Mouse (Mus musculus) liver, embryonic 13.5 days (tissue): ENCODE results near the gene Cux2. TPM values are rescaled to one million over a fixed set of nuclear protein-coding genes. Genes with fewer than 3 reads are reported as not detected.
A peak's percentile ranks its signal among the peaks of the same experiment; 100 is the strongest.

Source experiments
- ATAC-seq: fragments of 200-750 bp; cut with Nextera tagmentation; 2 replicates; pipeline ENCODE4 v1.8.0; 2017; ENCODE audit warnings: low read depth, mild to moderate bottlenecking, moderate number of reproducible peaks, moderate library complexity
- DNase-seq: peaks from one replicate; pipeline ENCODE4 v3.0.0; 2022
- H3K27ac ChIP-seq: fragments of 300-500 bp; sonication (generic); 2 replicates; pipeline ENCODE4 v1.5.1; 2015; ENCODE audit warnings: moderate library complexity, mild to moderate bottlenecking, inconsistent platforms
- H3K27me3 ChIP-seq: fragments of 300-500 bp; sonication (generic); 2 replicates; pipeline ENCODE4 v1.6.1; 2015; ENCODE audit warnings: mild to moderate bottlenecking, inconsistent platforms
- H3K36me3 ChIP-seq: fragments of 300-500 bp; sonication (generic); 2 replicates; pipeline ENCODE4 v1.6.1; 2015; ENCODE audit warnings: mild to moderate bottlenecking, inconsistent platforms
- H3K4me1 ChIP-seq: fragments of 300-500 bp; sonication (generic); replicated peaks from 2 replicates; pipeline ENCODE4 v1.6.1; 2015; ENCODE audit warnings: inconsistent platforms
- H3K4me2 ChIP-seq: fragments of 300-500 bp; sonication (generic); 2 replicates; pipeline ENCODE4 v1.6.1; 2015; ENCODE audit warnings: inconsistent platforms, mild to moderate bottlenecking, moderate library complexity
- H3K4me3 ChIP-seq: fragments of 300-500 bp; sonication (generic); replicated peaks from 2 replicates; pipeline ENCODE4 v1.5.1; 2015; ENCODE audit warnings: mild to moderate bottlenecking, inconsistent platforms
- H3K9ac ChIP-seq: fragments of 300-500 bp; sonication (generic); 2 replicates; pipeline ENCODE4 v1.6.1; 2015; ENCODE audit warnings: mild to moderate bottlenecking, inconsistent platforms
- H3K9me3 ChIP-seq: fragments of 300-500 bp; sonication (generic); replicated peaks from 2 replicates; pipeline ENCODE4 v1.6.1; 2016; ENCODE audit warnings: inconsistent platforms
- WGBS: fragments of 180-500 bp; shearing (Covaris S2); methylation state at CpG from one replicate; pipeline ENCODE4 v1.1.7; 2015; ENCODE audit not compliant: insufficient replicate concordance; 5-methylcytosine and 5-hydroxymethylcytosine counted together
- polyA plus RNA-seq: library from polyadenylated mRNA; unstranded; fragments of >200 nt; fragmentation: Nextera tagmentation; extraction: Ambion mirVana; gene quantifications from 2 replicates; pipeline ENCODE4 v1.2.1, GENCODE M21; 2015

Cux2 gene
- polyA plus RNA-seq, 1 experiment from 2014 or later = 0.59 TPM

DNA sequence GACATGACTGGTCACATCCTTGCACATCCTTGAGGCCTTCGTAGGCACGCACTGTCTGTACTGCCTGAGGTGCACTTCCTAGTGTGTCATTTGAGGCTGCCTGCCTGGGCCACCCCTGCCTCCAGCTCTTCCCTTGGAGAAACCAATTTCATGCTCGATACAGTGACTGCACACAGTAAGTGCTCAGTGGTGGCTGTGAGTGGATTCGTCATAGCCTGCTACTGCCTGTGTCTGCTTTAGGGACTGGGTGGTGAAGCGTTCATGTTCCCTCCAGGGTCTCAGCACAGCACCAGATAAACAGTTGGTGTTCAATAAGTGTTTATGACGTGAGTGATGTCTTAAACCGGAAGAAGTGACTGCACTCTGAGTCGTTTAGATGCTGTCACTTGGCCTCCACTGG lies 166.5 kb downstream of the Cux2 start:
- Histone ChIP-seq H3K4me1 (no peaks in the 10 kb centered on the region; the same call in 1 of the 2 replicates), H3K9ac (no peak overlapping the region), H3K9me3 (0 out of 2 replicates have a peak, but pooled peaks cover 5% of the 10 kb centered on the region), H3K4me3 (no peak overlapping the region), H3K36me3 (no peaks in the 10 kb centered on the region), H3K27me3 (no peaks in the 10 kb centered on the region), H3K27ac (no peak overlapping the region), H3K4me2 (no peak overlapping the region)
- DNase-seq (no peak), ATAC-seq (no peak)
- 59% methylated on average over 8 of the region's 8 CpGs for WGBS

DNA sequence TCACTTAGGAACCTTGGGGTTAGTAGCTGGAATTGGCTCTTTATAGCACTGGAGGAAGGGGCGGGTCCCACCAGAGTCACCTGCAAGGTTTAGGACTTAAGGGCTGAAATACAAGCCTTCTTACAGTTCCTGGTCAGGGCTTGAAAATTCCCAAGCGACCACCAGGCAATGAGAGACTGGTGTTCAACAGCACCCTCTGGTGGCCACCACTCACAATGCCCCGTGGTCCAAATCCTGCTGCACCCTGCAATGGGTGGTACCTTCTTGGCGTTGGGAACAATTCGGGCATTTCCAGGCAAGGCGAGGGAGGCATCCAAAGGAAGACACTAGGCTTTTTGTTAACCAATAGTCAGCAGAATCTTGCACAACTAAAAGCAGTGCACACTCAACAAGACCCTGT lies 170.7 kb downstream of the Cux2 start:
- Histone ChIP-seq H3K36me3 (no peaks in the 10 kb centered on the region), H3K9ac (no peak overlapping the region), H3K4me2 (no peak overlapping the region), H3K4me3 (no peak overlapping the region), H3K9me3 (no peaks in the 10 kb centered on the region), H3K27me3 (no peaks in the 10 kb centered on the region), H3K27ac (no peak overlapping the region), H3K4me1 (no peaks in the 10 kb centered on the region; the same call in 1 of the 2 replicates)
- no peak for ATAC-seq
- 44% methylated on average over 6 of the region's 6 CpGs for WGBS
- DNase-seq = no peak

DNA sequence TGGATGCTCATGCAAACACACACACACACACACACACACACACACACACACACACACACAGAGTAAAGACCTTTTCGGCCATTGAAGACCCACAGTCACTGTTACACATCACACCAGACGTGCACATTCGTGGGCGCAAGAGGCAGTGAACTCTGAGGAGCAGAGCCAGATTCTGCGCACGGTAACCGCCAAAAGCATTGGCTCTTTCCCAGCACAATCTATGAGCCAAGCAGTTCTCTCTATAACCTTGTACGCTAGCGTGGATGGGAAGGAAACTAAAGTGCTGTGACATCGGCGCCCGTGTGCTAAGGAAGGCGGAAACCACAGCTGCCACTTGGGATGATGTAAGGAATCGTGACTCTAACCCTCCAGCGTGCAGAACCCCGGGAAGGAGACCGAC lies 171.2 kb downstream of the Cux2 start:
- Histone ChIP-seq H3K4me2 (no peak overlapping the region), H3K4me3 (no peak overlapping the region), H3K36me3 (no peaks in the 10 kb centered on the region), H3K27ac (no peak overlapping the region), H3K4me1 (no peaks in the 10 kb centered on the region; the same call in 1 of the 2 replicates), H3K9ac (no peak overlapping the region), H3K9me3 (no peaks in the 10 kb centered on the region), H3K27me3 (no peaks in the 10 kb centered on the region)
- ATAC-seq = no peak
- DNase-seq = no peak
- 73% methylated on average over 17 of the region's 17 CpGs for WGBS

DNA sequence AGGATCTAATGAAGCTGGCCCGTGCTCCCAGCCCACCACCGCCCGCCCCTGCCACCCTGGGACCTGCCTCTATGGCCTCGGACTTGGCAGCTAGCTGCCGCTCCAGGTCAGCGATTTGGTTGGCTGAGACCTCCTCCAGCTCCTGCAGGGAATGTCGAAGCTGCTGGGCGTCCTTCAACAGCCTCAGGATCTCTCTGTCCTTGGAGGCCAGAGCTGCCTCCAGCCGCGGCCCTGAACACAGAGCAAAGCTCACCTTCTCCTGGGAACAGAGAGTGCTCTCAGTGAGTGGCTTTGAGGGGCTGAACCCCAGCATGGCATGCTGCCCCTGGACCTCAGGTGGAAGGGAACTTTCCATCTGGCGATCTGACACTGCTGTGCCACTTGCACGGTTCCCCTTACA lies 173.0 kb downstream of the Cux2 start:
- H3K27me3 ChIP-seq = no peaks in the 10 kb centered on the region
- 68% methylated on average over 12 of the region's 12 CpGs for WGBS
- no peak overlapping the region for H3K4me3 ChIP-seq
- H3K4me2 ChIP-seq = no peak overlapping the region
- no peaks in the 10 kb centered on the region for H3K9me3 ChIP-seq
- no peaks in the 10 kb centered on the region for H3K4me1 ChIP-seq
- H3K9ac ChIP-seq = no peak overlapping the region
- no peak for DNase-seq
- no peak overlapping the region for H3K27ac ChIP-seq
- no peaks in the 10 kb centered on the region for H3K36me3 ChIP-seq
- ATAC-seq = no peak

DNA sequence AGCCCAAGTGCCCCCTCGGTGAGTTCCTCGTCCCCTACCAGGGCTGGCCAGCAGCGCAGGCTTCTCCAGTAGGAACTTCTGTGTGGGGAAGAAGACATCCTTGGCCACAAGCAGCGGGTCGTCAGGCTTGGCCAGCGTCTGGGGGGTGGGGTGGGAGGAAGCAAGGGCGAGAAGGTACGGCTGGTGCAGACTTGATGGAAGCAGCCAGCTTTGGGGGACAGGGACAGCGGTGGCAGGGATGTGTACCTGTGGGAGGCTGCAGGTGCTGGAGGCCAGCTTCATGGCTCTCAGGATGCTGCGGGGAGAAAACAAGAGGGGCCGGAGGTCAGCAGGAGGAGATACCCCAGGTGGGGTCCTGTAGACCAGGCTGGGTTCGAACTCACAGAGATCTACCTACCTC lies 174.9 kb downstream of the Cux2 start:
- no peak overlapping the region for H3K4me2 ChIP-seq
- H3K36me3 ChIP-seq = no peaks in the 10 kb centered on the region
- no peaks in the 10 kb centered on the region for H3K4me1 ChIP-seq
- ATAC-seq (no peak), DNase-seq (no peak)
- no peaks in the 10 kb centered on the region for H3K9me3 ChIP-seq
- H3K27ac ChIP-seq = no peak overlapping the region
- no peaks in the 10 kb centered on the region for H3K27me3 ChIP-seq
- no peak overlapping the region for H3K9ac ChIP-seq
- H3K4me3 ChIP-seq = no peak overlapping the region
- WGBS = 69% methylated on average over 12 of the region's 12 CpGs

DNA sequence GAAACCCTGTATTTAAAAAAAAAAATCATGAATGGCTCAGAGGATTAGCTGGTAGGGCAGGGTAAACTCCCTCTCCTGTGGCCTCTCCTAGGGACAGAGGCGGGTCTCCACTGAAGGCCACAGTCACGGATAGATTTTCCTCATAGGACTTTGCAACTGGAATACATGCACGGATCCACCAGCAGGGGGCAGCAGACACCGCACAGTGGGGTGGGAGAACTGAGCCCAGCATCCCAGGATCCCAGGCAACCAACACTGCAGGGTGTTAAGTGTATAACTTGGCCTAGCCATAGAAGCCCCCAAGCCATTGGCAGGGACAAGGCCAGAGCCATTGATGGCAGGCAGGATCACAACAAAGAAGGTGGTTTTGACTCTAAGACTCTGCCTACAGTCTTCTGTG lies 177.7 kb downstream of the Cux2 start:
- Histone ChIP-seq H3K4me3 (no peak overlapping the region), H3K4me2 (no peak overlapping the region), H3K9ac (no peak overlapping the region), H3K36me3 (0 out of 2 replicates have a peak, but pooled peaks cover 3% of the 10 kb centered on the region), H3K27me3 (no peaks in the 10 kb centered on the region), H3K9me3 (no peaks in the 10 kb centered on the region), H3K27ac (no peak overlapping the region), H3K4me1 (no peaks in the 10 kb centered on the region)
- DNase-seq = peak; percentile 22
- no peak for ATAC-seq
- 16% methylated on average over 4 of the region's 4 CpGs for WGBS

DNA sequence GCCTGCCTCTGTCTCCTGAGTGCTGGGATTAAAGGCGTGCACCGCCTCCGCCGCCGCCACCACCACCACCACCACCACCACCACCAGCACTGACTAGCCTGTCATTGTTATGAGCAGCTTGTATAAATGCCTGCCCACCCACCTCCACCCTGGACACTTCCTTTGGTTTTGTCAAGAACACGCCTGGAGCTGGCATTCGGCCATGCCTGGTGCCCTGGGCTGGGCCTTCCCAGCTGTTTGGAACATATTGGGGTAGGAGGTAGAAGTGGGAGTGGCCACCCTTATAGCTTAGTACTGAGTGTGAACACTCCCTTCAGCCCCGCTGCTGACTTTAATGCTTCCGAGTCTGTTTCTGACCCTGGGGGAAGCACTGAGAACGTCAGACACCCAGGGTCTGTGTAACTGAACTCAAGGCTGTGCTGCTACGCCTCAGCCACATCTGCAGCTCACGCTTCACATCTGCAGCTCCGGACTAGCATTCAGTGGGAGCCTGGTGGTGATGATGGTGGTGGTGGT lies 178.3 kb downstream of the Cux2 start:
- 80% methylated on average over 13 of the region's 13 CpGs for WGBS
- ATAC-seq = no peak
- Histone ChIP-seq H3K9ac (no peak overlapping the region), H3K4me2 (no peak overlapping the region), H3K27me3 (no peaks in the 10 kb centered on the region), H3K27ac (no peak overlapping the region), H3K4me1 (no peaks in the 10 kb centered on the region), H3K36me3 (0 out of 2 replicates have a peak, but pooled peaks cover 3% of the 10 kb centered on the region), H3K9me3 (no peaks in the 10 kb centered on the region), H3K4me3 (no peak overlapping the region)
- DNase-seq = no peak

DNA sequence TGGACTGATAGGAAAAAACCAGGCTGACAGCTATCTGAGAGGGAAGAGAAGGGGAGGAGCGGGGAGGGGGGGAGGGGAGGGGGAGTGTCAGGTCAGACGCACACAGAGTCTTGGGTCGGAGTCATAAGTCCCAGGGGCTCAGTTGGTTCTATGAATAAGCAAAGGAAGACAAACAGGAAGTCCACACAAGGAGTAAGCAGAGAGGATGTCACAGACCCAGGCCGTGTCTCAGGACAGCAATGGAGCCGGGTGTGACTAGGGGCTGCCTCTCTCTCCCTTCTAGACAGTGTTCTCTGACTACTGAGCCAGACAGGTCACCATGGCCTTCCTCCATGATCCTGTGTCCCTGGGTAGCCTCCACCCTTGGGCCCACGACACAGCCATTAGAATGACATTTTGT lies 179.1 kb downstream of the Cux2 start:
- no peak for DNase-seq
- H3K4me2 ChIP-seq = no peak overlapping the region
- H3K9me3 ChIP-seq = no peaks in the 10 kb centered on the region
- no peak for ATAC-seq
- no peaks in the 10 kb centered on the region for H3K27me3 ChIP-seq
- WGBS = 42% methylated on average over 6 of the region's 6 CpGs
- 0 out of 2 replicates have a peak, but pooled peaks cover 3% of the 10 kb centered on the region for H3K36me3 ChIP-seq
- no peaks in the 10 kb centered on the region for H3K4me1 ChIP-seq
- no peak overlapping the region for H3K27ac ChIP-seq
- H3K4me3 ChIP-seq = no peak overlapping the region
- H3K9ac ChIP-seq = no peak overlapping the region

DNA sequence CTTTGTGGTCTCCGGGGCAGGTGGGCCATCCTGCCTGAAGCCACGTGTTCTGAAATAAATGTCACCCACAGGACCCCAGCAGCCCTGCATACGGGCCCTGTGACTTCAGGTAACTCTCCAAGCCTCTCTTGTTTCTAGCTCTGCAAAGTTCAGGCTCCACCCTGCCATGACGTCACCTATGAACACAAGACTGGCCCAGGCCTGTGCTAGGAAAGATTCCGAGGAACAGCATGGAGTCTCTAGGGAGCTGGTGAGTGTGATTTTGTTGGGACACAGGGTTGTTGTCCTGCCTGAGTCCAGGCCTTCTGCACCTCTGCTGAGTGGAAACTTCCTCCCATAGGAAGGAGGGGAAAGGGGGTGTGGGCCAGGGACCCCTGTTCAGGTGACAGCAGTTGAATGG lies 181.9 kb downstream of the Cux2 start:
- H3K27ac ChIP-seq = no peak overlapping the region
- H3K4me1 ChIP-seq = peaks cover 3% of the 10 kb centered on the region; the same call in 1 of the 2 replicates
- 61% methylated on average over 5 of the region's 5 CpGs for WGBS
- DNase-seq (no peak), ATAC-seq (no peak)
- no peak overlapping the region for H3K4me3 ChIP-seq
- H3K4me2 ChIP-seq = no peak overlapping the region
- 0 out of 2 replicates have a peak, but pooled peaks cover 3% of the 10 kb centered on the region for H3K36me3 ChIP-seq
- no peaks in the 10 kb centered on the region for H3K27me3 ChIP-seq
- H3K9me3 ChIP-seq = no peaks in the 10 kb centered on the region
- H3K9ac ChIP-seq = no peak overlapping the region

DNA sequence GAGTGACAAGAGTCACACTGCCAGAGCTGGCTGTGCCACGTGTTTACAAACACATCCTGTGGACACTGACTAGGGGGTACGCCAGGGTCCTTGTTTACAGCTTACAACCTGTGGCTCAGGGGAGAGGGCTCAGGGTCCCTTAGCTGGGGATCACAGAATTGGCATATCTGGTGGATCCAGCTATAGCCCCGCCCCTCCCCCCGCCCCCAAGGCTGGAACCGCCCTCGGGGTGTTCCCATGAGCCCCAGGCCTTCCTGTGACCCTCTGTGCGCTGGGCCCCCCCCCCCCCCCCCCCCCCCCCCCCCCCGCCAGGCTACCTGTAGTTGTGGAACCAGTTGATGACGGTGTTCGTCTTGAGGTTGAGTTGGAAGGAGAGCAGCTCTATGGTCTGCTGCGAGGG lies 185.6 kb downstream of the Cux2 start:
- 14% methylated on average over 7 of the region's 11 CpGs for whole genome bisulfite sequencing

DNA sequence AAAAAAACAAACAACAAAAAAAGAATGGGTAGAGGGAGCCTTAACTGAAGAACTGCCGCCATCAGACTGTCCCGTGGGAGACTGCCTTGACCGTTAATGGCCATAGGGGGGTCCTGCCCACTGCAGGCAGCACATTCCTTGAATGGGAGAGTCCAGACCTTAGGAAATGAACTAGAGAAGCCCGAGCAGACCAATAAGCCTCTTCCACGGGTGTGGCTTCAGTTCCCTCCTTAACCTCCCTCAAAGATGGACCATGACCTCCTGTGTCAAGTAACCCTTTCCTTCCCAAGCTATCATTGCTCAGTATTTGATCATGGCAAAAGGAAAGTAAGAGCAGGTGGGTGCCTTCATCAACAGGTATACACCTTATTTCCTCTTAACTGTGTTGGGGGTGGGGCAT lies 187.9 kb downstream of the Cux2 start:
- no peak overlapping the region for H3K9ac ChIP-seq
- peaks cover 3% of the 10 kb centered on the region; the same call in 1 of the 2 replicates for H3K4me1 ChIP-seq
- WGBS = 41% methylated on average over 5 of the region's 5 CpGs
- no peak overlapping the region for H3K27ac ChIP-seq
- no peak overlapping the region for H3K4me2 ChIP-seq
- DNase-seq = no peak
- no peaks in the 10 kb centered on the region for H3K36me3 ChIP-seq
- no peaks in the 10 kb centered on the region for H3K27me3 ChIP-seq
- no peak for ATAC-seq
- 0 out of 2 replicates have a peak, but pooled peaks cover 3% of the 10 kb centered on the region for H3K9me3 ChIP-seq
- H3K4me3 ChIP-seq = no peak overlapping the region

More for the DNA sequence above, 185.6 kb downstream of the Cux2 start:
- 0 out of 2 replicates have a peak, but pooled peaks cover 3% of the 10 kb centered on the region for H3K9me3 ChIP-seq
- ATAC-seq (no peak), DNase-seq (no peak)
- peaks cover 3% of the 10 kb centered on the region; the same call in 1 of the 2 replicates for H3K4me1 ChIP-seq
- H3K4me3 ChIP-seq = no peak overlapping the region
- H3K9ac ChIP-seq = no peak overlapping the region
- peak overlapping the region; percentile 35; the same call in 1 of the 2 replicates for H3K4me2 ChIP-seq
- H3K36me3 ChIP-seq = 0 out of 2 replicates have a peak, but pooled peaks cover 2% of the 10 kb centered on the region
- no peaks in the 10 kb centered on the region for H3K27me3 ChIP-seq
- H3K27ac ChIP-seq = no peak overlapping the region

DNA sequence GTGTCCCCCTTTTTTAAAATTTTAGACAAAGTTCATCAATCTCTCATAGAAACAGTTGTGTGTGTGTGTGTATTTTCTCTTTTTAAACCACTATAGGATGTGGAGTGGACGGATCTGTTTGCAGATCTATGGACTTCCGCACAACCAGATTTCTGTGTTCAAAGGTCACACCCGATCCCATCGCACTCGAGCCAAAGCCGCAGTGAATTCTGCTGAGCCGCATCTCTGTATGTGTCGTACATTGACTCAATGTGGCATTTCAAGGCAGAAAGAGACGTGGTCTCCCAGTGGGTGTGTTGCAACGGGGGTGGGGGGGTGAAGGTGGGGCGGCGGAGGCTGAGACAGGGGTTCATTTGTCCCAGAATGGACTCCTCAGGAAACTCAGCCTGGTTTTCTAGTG lies 191.5 kb downstream of the Cux2 start:
- H3K4me3 ChIP-seq = no peak overlapping the region
- no peak overlapping the region for H3K9ac ChIP-seq
- no peak overlapping the region; the same call in 1 of the 2 replicates for H3K27ac ChIP-seq
- H3K4me2 ChIP-seq = no peak overlapping the region
- H3K36me3 ChIP-seq = peaks cover 3% of the 10 kb centered on the region
- ATAC-seq (no peak), DNase-seq (no peak)
- H3K9me3 ChIP-seq = 0 out of 2 replicates have a peak, but pooled peaks cover 3% of the 10 kb centered on the region
- peaks cover 9% of the 10 kb centered on the region; the same call in 1 of the 2 replicates for H3K4me1 ChIP-seq
- 67% methylated on average over 12 of the region's 12 CpGs for WGBS
- H3K27me3 ChIP-seq = no peaks in the 10 kb centered on the region
